Mouse (Mus musculus) stomach, postnatal 0 days (tissue): Measurements from ENCODE around the gene Mypop. TPM values are rescaled to one million over a fixed set of nuclear protein-coding genes. Genes with fewer than 3 reads are reported as not detected.

Source experiments
- ATAC-seq: fragments of 200-750 bp; cut with Nextera tagmentation; 2 replicates; pipeline ENCODE4 v1.8.0; 2017; ENCODE audit not compliant: low FRiP score, low TSS enrichment
- DNase-seq: peaks from one replicate; pipeline ENCODE4 v3.0.0-alpha.2; 2016; ENCODE audit warnings: low spot score
- H3K27ac ChIP-seq: fragments of 300-500 bp; sonication (generic); replicated peaks from 2 replicates; pipeline ENCODE4 v1.5.1; 2014; ENCODE audit warnings: mild to moderate bottlenecking, control low read depth
- H3K27me3 ChIP-seq: fragments of 300-500 bp; sonication (generic); 2 replicates; pipeline ENCODE4 v1.6.1; 2014; ENCODE audit warnings: low read length; ENCODE audit not compliant: control insufficient read depth, insufficient read depth
- H3K36me3 ChIP-seq: fragments of 300-500 bp; sonication (generic); 2 replicates; pipeline ENCODE4 v1.6.1; 2014; ENCODE audit warnings: low read length, mixed read lengths; ENCODE audit not compliant: control insufficient read depth, insufficient read depth
- H3K4me1 ChIP-seq: fragments of 300-500 bp; sonication (generic); replicated peaks from 2 replicates; pipeline ENCODE4 v1.6.1; 2014; ENCODE audit warnings: antibody characterized with exemption; ENCODE audit not compliant: control insufficient read depth, insufficient read depth
- H3K4me2 ChIP-seq: fragments of 300-500 bp; sonication (generic); replicated peaks from 2 replicates; pipeline ENCODE4 v1.6.1; 2014; ENCODE audit warnings: low read depth, mild to moderate bottlenecking, control low read depth, moderate library complexity
- H3K4me3 ChIP-seq: fragments of 300-500 bp; sonication (generic); 2 replicates; pipeline ENCODE4 v1.5.1; 2014; ENCODE audit warnings: low read depth, low read length, control low read depth
- H3K9ac ChIP-seq: fragments of 300-500 bp; sonication (generic); 2 replicates; pipeline ENCODE4 v1.6.1; 2014; ENCODE audit warnings: mild to moderate bottlenecking, low read length, control low read depth, mixed read lengths
- H3K9me3 ChIP-seq: fragments of 300-500 bp; sonication (generic); 2 replicates; pipeline ENCODE4 v1.6.1; 2016; ENCODE audit warnings: low read length; ENCODE audit not compliant: control insufficient read depth
- CTCF ChIP-seq: IDR thresholded peaks from 2 replicates; pipeline ENCODE4 v1.5.1; 2016; ENCODE audit warnings: antibody characterized with exemption, low read depth, mild to moderate bottlenecking, moderate library complexity
- EP300 ChIP-seq: optimal IDR thresholded peaks from 2 replicates; pipeline ENCODE3; 2016; ENCODE audit warnings: antibody characterized with exemption
- WGBS: fragments of 180-500 bp; shearing (Covaris S2); extraction: QIAGEN DNeasy Blood & Tissue Kit; methylation state at CpG from one replicate; pipeline ENCODE4 v1.1.7; 2014; 5-methylcytosine and 5-hydroxymethylcytosine counted together
- polyA plus RNA-seq: library from polyadenylated mRNA; unstranded; fragments of >200 nt; fragmentation: Nextera tagmentation; extraction: Ambion mirVana; gene quantifications from 2 replicates; pipeline ENCODE4 v1.2.1, GENCODE M21; 2015

The Mypop gene
- polyA plus RNA-seq, 1 experiment from 2014 or later: 1.4 TPM

DNA sequence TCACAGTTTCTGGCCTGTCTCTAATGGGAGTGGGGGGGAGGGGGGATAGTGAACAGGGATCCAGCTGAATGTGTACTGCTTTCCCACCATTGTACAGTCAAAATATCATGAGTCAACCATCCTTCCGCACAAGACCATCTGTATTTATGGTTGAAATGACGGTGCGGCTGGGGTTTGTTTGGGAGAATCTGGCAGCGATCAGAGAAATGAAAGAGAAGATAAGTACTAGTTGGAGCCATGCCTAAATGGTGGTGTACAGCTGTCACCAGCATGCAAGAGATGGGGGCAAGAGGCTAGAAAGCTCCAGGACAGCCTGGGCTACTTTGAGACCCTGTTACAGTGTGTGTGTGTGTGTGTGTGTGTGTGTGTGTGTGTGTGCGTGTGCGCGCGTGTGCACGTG lies 12.7 kb upstream of the Mypop start:
- H3K4me2 ChIP-seq: no peak overlapping the region
- no peak for DNase-seq
- no peaks in the 10 kb centered on the region for H3K36me3 ChIP-seq
- H3K9ac ChIP-seq: no peak overlapping the region
- TF ChIP-seq CTCF: no peak
- TF ChIP-seq EP300: no peak
- WGBS: 69% methylated on average over 9 of the region's 9 CpGs
- no peaks in the 10 kb centered on the region for H3K27me3 ChIP-seq
- H3K4me3 ChIP-seq: no peak overlapping the region
- no peaks in the 10 kb centered on the region for H3K9me3 ChIP-seq
- no peak for ATAC-seq
- no peak overlapping the region for H3K27ac ChIP-seq
- H3K4me1 ChIP-seq: no peaks in the 10 kb centered on the region

DNA sequence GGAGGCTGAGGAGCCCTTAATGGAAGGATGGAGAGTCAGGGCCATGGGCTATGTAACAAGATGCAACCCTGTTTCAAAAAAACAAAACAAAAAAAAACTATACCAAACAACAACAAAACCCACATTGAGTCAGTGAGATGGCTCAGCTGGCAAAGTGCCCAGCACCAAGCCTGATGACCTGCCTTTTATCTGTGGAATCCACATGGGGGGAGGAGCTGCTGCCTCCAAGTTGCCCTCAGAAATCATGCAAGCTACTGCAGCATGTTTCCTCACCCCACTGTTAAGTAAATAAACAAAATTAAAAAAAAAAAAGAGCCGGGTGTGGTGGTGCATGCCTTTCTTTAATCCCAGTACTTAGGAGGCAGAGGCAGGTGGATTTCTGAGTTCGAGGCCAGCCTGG lies 4.5 kb upstream of the Mypop start:
- ATAC-seq (no peak), DNase-seq (no peak)
- H3K36me3 ChIP-seq: no peaks in the 10 kb centered on the region
- H3K27ac ChIP-seq: no peak overlapping the region
- WGBS: 74% methylated on average over 2 of the region's 2 CpGs
- H3K4me3 ChIP-seq: no peak overlapping the region
- H3K9me3 ChIP-seq: no peaks in the 10 kb centered on the region
- no peaks in the 10 kb centered on the region for H3K27me3 ChIP-seq
- H3K9ac ChIP-seq: no peak overlapping the region
- TF ChIP-seq CTCF (no peak), EP300 (no peak)
- no peak overlapping the region for H3K4me2 ChIP-seq
- H3K4me1 ChIP-seq: no peaks in the 10 kb centered on the region; the same call in 1 of the 2 replicates

DNA sequence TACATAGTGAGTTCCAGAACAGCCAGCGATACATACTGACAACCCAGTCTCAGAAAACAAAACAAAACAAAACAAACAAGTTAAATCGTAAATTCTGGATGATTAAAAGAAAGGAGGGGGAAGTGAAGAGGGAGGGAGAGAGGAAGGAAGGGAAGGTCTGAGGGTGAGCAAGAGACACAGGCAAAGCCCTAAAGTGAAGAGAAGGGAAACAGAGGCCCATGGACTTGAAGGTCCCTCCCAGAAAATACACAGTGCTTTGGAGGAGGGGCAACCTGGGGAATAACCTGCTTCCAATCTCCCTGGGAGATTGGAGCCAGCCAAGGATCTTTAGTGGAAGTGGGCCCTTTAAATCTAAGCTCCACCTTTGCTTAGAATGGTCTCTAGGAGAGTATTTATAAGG lies 3.9 kb upstream of the Mypop start, which contains the start of gene Nanos2:
Gene Nanos2 (plus strand): TSS at position 301 of the 400 bp plus-strand sequence.
- no peak within 1 kb of the TSS for H3K27ac ChIP-seq
- WGBS: 54% methylated on average over 2 of the region's 2 CpGs
- DNase-seq (no peak), ATAC-seq (no peak)
- no peak within 1 kb of the TSS for H3K4me3 ChIP-seq
- H3K4me1 ChIP-seq: peaks cover 4% of the 10 kb centered on the region
- H3K36me3 ChIP-seq: no peaks in the 10 kb centered on the region
- H3K27me3 ChIP-seq: no peaks in the 10 kb centered on the region
- H3K9me3 ChIP-seq: no peaks in the 10 kb centered on the region
- no peak for TF ChIP-seq EP300
- TF ChIP-seq CTCF: no peak
- no peak within 1 kb of the TSS for H3K9ac ChIP-seq
- H3K4me2 ChIP-seq: no peak within 1 kb of the TSS

DNA sequence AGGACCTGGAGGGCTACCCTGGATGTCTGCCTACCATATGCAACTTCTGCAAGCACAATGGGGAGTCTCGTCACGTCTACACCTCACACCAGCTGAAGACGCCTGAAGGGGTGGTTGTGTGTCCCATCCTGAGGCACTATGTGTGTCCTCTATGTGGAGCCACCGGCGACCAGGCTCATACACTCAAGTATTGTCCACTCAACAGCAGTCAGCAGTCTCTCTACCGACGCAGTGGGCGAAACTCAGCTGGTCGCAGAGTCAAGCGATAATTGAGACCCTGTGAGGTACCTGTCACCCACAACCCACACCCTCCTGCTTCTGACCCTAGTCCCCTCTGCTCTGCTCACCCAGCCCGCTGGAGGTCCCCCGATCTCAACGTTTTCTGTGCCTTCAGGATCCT lies 3.3 kb upstream of the Mypop start:
- H3K4me1 ChIP-seq: peaks cover 4% of the 10 kb centered on the region
- no peaks in the 10 kb centered on the region for H3K36me3 ChIP-seq
- WGBS: 68% methylated on average over 13 of the region's 13 CpGs
- H3K9me3 ChIP-seq: no peaks in the 10 kb centered on the region
- H3K27me3 ChIP-seq: no peaks in the 10 kb centered on the region
- ATAC-seq (no peak), DNase-seq (no peak)
- no peak overlapping the region for H3K4me3 ChIP-seq
- H3K4me2 ChIP-seq: no peak overlapping the region
- no peak overlapping the region for H3K9ac ChIP-seq
- no peak overlapping the region for H3K27ac ChIP-seq
- TF ChIP-seq CTCF (no peak), EP300 (no peak)

DNA sequence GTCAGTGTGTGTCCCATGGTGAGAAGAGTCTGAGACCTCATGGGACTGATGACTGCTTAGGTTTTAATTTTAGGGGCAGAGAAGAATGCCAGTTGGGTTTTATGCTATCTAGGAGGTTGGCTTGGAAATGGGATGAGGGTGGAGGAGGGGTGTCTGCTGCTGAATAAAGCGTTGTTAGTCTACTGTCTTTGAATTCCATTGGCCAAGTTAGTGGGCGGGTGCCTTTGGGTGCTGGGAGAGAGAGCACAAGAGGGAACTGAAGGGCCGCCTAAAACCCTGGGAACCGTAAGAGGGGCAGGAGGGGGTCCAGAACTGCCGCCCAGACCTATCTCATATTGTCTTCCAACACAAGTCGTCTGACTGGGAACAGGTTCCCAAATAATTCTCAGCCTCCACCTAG lies 2.3 kb upstream of the Mypop start:
- H3K27ac ChIP-seq: no peak overlapping the region
- H3K36me3 ChIP-seq: no peaks in the 10 kb centered on the region
- H3K9ac ChIP-seq: no peak overlapping the region
- no peak for TF ChIP-seq CTCF
- no peak for TF ChIP-seq EP300
- WGBS: 69% methylated on average over 6 of the region's 6 CpGs
- no peak overlapping the region for H3K4me2 ChIP-seq
- H3K27me3 ChIP-seq: no peaks in the 10 kb centered on the region
- H3K9me3 ChIP-seq: no peaks in the 10 kb centered on the region
- ATAC-seq (no peak), DNase-seq (no peak)
- H3K4me3 ChIP-seq: no peak overlapping the region
- H3K4me1 ChIP-seq: peaks cover 4% of the 10 kb centered on the region

DNA sequence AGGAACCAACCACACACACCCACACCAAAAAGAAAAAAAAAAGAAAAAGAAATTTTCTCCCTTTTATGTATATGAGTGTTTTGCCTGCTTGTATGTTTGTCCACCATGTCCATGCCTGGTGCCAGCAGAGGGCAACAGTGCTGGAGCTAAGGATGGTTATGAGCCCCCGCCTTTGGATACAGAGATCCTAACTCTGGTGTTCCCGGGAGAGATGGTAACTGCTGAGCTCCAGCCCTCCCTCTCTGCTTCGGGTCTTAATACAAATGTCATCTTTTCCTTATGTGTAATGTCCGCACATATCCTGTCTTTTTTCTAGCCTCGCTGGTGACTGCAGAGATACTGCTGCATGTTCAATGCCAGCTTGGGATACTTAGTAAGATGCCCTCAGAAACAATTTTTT lies 1.1 kb upstream of the Mypop start:
- Histone ChIP-seq H3K36me3 (no peaks in the 10 kb centered on the region), H3K27me3 (no peaks in the 10 kb centered on the region), H3K4me3 (no peak overlapping the region; the same call in 1 of the 2 replicates), H3K9me3 (no peaks in the 10 kb centered on the region), H3K27ac (no peak overlapping the region), H3K9ac (no peak overlapping the region), H3K4me1 (peaks cover 4% of the 10 kb centered on the region), H3K4me2 (peak overlapping the region; percentile 77)
- ATAC-seq (no peak), DNase-seq (no peak)
- peak; percentile 44 for TF ChIP-seq CTCF
- no peak for TF ChIP-seq EP300
- WGBS: 11% methylated on average over 5 of the region's 5 CpGs
